Mouse (Mus musculus): ENCODE measurements at regions not wholly inside any gene's neighbourhood (a gene's known extent, or its start where the extent isn't known, plus 50 kb on each side); places are given as distances from the start of the nearest gene placed in this dataset.

DNA sequence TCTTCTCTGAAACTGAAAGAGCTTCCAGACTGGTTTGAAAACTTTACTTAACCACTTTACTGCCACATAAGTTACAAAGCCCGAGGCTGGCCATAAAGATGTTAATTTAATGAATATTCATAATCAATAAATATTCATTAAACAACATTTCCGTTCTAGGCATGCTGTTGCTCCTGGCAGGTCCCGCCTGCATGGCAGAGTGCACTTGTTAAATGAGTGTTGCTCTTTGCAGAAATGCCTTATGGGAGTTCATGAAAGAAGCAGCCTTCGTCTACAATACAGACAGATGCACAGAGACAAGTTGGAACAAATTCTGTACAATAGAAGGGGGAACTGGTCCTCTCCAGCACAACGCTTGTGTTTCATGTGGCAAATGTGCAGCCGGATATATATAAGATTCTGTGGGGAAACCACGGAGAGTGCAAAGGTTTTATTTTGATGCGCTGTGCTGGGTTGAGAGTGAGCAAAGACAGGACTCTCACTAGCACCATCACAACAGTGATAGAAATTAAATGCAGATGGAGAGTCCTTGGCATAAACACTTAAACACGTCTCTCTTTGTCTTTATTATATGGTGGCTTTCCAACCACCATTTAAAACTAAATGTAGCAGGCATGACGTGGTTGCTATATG, 1034.2 kb downstream of the Ttll7 start:
- TF ChIP-seq CTCF (IDR thresholded peaks at IDR 0.05; ENCODE audit: borderline replicate concordance, extremely low read depth, insufficient read depth, insufficient read length) (no peak), POLR2A (IDR thresholded peaks at IDR 0.05; ENCODE audit: borderline replicate concordance, extremely low read depth, insufficient read depth, insufficient read length, poor library complexity, severe bottlenecking) (no peak)
